Mouse (Mus musculus) ovary, postnatal 14 days (tissue): ENCODE results near the gene Anxa6.
"Not testable (repeated sequence)": the region's sequence is repeated elsewhere in the genome, so short reads cannot be mapped to it uniquely, and the experiment has no call there.

ENCODE experiments used
- DNase-seq: peaks from one replicate; pipeline ENCODE4 v3.0.0; 2022; ENCODE audit warnings: low spot score

Anxa6 gene

DNA sequence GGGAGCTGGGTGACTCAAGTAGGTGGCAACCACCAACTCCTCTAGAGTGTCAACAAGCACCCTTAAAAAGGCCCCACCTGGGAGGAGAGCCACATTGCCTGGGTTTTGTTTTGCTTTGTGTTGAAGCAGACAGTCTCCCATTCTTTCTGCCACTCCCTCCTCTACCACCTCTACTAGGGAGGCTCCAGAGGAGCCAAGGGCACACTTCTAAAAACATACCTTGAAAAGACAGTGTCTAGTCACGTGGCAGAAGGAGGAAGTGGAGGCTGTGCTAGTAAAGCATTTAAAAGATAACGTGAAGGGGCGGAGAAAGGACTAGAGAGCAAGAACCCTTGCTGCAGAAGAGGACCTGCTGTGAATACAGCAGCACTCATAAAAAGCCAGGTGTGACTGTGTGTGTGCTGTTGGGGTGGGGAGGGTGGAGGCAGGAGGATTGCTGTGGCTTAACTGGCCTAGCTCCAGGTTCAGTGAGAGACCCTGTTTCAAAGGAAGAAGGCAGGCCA, 74.6 kb downstream of the Anxa6 start:
- no peak for DNase-seq

DNA sequence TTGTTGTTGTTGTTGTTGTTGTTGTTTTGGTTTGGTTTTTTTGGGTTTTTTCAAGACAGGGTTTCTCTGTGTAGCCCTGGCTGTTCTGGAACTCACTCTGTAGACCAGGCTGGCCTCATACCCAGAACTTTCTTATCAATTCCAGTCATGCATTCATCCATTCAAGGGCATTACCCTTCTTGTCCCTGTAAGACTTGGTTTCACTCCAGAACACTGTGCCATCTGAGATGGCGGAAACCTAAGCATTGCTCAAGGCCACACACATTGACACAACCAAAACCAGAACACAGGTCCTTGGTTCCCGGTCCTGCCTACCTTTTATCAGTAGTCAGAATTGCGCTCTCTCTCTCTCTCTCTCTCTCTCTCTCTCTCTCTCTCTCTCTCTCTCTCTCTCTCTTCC, 75.5 kb downstream of the Anxa6 start:
- not testable (repeated sequence) for DNase-seq

DNA sequence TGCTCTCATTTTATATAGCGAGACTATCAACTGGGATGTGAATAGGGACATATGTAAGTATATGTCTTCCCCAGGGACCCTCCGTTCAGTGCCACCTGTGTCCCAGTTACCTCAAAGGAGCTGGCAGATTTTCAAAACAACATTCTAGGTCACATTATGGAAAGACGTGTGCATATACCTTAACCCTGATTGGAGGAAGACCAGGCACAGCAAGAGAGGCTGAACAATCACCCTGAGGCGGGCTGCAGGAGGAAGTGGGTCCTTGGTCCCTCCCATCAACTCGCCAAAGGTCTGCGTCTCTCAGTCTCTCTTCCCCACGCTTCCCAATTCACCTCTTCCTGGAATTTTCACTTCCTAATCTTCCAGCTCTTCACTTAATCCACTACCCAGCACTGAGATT, 76.3 kb downstream of the Anxa6 start:
- no peak for DNase-seq

DNA sequence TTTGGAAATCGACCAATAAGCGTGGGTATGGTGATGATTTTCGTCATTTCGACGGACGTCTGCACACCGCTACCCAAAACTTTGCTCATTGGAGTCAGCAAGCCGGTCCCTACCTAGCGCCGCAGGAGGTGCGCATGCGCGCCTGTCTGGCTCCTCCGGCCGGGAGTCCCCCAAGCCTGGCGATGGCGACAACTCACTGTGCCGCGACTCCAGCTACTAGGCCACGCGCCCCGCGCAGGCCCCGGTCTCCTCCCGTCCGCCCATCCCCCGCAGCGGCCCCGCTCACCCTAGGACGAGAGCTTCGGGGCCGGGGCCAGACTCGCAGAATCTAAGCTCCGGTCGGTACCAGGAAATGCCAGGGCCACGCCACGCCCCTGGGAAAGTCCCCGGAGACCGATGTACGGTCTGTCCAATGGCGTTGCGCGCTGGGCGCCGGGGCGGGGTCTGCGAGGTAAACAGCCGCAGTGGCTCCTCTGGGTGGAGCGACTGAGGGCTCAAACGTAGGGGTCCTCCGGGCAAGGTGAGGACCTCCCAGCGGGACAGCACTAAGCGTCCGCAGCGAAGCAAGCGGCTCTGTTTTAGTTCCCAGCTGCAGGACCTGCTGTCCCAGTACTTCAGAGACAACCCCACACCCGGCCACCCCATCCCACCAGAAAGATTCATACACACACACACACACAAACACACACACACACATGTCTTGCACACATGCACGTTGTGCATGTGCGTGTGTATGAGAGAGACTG, 77.3 kb downstream of the Anxa6 start:
- DNase-seq: peak; percentile 98

DNA sequence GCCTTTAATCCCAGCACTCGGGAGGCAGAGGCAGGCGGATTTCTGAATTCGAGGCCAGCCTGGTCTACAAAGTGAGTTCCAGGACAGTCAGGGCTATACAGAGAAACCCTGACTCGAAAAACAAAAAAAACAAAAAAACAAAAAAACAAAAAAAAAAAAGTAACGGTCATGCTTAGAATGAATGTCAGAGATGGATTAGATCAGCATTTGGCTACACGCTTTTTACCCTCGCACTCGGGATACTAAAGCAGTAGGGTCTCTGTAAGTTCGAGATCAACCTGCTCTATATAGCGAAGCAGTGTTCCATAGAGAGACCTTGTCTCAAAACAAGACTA, 77.9 kb downstream of the Anxa6 start:
- DNase-seq: not testable (repeated sequence)

DNA sequence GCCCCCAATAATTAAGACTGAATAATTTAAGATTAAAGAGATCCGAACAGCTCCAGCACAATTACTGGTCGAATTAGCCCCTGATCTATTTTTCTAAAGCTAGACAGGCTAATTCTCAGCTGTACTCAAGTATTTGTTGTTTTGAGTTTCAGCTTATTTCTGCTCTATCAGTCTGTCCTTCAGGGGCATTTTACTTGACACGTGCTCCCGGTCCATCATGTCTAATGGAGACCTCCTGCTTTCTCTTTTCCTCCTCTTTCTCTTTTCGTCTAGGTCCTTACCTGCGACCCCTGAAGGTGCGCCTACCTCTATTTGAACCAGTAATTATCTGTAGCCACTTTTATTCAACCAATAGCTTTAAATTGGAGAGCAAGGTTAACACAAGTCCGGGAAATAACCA, 78.5 kb downstream of the Anxa6 start:
- no peak for DNase-seq

DNA sequence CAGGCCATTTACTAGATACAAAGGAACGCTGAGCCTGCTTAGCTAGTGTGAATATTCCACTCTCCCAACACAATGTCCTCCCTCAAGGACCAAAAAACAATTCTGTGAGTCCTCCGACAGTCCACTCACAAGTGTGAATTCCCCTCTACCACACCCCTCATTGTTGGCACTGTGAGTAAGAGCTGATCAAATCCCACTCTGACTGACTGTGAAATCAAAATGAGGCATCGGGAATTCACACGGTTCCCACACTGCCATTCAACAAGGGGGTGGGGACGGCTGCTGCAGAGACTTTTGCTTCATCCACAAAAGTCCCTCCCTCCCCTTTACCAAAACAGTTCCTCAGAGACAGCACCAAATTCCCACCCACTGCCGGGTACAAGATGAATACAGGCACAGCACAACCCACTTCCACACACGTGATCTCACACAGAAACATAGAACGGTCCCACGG, 79.2 kb downstream of the Anxa6 start:
- DNase-seq: no peak

DNA sequence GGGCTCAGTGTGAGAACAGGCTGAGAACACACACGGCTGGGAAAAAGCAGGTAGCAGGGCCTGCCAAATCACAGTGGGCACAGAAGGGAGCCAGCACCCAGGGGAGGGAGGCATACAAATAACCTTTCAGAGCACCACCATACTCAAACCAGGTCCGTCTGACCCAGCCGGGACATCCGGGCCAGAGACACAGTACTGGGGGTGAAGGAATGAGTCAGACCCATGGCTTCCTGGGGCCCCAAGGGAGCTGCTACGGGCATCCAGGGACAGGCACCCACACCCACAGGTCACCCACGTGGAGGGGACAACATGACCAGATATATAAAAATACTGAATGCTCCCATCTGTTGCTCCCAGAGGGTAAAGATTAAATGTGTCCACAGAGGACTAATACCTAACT, 80.6 kb downstream of the Anxa6 start:
- no peak for DNase-seq

DNA sequence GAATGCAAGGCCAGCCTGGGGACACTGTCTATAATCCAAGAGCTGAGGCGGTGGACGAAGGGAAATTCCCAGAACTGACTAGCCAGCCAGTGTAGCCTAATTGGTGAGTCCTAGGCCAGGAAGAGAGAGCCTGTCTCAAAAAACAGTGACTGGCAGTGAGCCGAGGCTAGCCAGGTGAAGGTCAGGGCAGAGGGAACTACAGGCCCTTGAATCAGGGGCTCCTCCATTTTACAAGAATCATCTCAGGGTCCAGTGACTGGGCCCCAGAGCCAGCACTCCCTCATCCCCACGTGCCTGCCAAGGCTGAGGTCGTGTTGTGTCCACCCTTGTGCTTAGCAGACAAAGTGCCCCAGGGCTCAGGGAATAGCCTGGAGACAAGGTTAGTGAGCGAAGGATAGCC, 82.6 kb downstream of the Anxa6 start:
- DNase-seq: no peak

DNA sequence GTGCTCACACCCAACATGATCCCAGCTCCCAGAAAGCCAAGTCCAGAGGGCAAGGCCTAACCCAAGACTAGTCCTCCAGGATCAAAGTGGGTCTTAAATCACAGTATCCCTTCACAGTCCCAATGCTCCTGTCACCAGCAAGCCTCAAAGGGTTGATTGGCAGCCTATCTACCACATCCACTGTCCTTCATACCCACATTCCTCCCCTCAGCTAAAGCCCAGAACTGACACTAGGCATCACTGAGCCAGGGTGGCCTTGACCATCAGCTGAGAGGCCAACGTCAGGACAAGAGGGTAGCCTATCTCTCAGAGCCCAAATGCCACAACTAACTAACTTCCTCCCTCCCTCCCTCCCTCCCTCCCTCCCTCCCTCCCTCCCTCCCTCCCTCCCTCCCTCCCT, 83.5 kb downstream of the Anxa6 start:
- DNase-seq: no peak

DNA sequence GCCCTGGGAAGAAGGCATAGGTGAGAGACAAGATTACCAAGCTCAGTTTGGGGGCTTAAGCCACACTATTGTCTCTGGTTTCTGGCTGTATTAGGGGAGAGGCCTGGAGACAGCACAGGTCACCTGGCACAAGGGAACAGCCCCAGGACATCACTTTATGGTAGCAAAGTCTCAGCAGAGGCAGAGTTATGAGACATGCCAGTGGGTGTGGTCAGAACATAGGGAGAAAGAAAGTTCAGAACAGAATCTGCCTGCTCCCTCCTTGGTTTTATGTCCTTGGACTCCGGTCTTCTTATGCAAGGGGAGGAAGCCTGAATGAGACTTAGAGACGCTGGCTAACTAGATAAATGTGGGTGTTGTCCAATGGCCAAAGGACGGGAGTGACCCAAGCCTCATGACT, 88.5 kb downstream of the Anxa6 start:
- no peak for DNase-seq

DNA sequence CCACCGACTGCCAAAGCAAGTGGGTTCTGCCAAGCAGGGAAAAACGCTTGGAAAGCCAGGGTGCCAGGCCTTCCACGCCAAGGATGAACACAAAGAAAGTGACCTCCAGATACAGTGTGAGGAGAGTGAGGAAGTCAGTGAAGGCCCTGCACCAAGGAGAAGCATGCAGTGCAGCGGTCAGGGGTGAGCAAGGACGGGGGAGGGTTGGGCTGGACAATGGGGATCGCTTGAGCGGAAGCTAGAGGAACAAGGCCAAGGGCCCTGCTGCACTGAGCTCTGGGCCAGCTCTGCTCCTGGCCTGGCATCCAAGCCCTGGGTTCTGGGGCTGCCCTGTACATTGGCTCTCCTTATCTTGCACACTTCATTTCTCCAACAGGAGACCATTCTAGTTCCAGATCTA, 93.2 kb downstream of the Anxa6 start:
- no peak for DNase-seq

DNA sequence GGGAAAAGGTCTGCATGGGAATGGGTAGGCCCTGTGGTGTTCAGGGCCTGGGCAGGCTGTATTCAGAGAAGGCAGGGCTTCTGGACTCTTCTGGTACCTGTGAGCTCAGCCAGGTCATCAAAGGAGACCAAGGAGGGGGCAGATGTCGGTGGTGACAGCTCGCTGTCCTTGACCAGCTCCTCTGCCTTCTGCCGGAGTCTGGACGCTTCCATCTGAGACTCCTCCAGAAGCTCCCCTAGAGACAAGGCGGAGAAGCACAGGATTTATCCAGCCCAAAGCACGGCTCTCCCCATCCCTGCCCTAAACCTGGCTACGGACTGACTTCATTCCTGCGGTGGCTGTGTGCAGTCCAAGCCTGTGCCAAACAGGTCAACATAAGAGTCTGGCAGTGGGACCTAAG, 93.7 kb downstream of the Anxa6 start:
- DNase-seq: no peak

DNA sequence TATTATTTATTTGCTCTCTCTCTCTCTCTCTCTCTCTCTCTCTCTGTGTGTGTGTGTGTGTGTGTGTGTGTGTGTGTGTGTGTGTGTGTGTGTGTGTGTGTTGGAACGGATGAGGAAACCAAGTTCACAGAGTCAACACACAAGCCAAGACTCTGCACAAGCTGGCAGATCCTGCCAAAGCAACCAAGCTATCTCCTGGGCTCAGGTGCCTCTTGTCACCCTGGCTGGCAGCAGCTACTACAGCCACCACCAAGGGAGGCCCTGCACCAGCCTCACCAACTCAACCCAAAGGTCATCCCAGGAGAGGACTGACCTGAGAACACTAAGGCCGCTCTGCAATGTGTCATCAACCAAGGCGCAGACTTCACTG, 96.5 kb downstream of the Anxa6 start:
- no peak for DNase-seq

DNA sequence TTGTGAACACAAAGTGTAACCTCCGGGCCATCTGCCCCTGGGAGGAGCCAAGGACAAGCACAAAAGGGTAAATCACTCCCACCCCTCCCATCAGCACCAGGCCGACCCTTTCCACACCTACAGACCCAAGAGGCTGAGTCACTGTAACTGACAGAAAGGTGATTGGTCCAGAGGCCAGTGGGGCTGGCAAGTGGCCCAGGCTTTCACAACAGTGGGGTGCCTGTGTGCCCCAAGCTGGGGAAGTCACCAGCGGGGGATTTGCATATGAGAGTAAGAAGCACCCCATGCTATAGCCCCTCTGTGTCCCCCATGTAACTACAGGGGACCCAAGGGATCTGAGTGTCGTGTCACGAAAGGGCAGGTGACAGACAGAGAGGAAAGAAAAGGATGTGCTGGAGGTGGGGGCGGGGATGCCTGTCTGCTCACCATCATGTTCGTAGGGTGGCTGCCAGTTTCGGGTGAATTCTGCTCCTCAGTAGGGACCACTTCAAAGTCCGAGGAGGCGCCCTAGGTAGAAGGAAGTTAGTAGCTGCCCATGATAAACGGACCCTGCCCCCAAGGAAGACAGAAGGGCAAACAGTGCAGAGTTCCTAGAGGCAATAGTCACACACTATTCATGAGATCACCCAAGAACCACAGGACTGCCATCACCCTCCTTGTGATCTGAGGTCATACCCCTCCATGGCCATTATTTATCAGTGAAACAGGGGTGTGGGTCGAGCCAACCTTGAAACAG, 97.0 kb downstream of the Anxa6 start:
- DNase-seq: no peak

DNA sequence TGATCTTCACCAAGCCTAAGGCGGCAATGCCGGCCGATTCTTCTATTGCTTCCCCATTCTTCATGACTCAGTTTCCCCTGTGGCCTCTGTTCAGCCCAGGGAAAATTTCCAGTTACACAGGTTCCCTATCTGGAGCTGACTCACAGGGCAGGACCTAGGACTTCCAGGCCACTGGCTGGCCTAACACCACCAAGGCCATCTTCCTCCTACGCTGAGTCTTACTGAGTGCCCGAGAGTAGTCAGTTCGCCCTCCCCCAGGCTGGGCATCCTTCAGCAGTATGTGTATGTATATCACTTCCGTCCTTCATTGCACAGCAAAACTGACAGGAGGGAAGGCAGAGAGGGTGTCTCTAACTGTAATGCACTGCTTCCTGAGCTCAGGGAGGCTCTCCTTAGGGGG, 99.0 kb downstream of the Anxa6 start:
- no peak for DNase-seq

DNA sequence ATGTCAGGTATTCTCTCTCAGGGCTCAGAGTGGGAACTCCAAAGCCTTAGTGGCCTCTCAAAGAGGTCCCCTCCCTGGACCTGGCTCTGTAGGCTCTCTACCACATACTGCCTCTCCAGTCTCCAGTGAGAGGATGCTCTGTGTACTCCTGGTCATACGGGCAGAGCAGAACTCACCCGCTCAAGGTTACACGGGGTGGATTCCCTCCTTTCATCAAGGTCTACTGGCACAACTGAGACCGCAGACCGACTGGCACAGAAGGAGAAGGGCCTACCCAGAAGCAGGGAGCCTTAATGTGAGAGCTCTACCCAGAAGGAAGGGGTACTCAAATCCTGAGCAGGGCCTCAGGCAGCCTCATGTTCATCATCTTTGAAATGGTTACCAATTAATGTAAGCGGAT, 100.7 kb downstream of the Anxa6 start:
- DNase-seq: no peak

DNA sequence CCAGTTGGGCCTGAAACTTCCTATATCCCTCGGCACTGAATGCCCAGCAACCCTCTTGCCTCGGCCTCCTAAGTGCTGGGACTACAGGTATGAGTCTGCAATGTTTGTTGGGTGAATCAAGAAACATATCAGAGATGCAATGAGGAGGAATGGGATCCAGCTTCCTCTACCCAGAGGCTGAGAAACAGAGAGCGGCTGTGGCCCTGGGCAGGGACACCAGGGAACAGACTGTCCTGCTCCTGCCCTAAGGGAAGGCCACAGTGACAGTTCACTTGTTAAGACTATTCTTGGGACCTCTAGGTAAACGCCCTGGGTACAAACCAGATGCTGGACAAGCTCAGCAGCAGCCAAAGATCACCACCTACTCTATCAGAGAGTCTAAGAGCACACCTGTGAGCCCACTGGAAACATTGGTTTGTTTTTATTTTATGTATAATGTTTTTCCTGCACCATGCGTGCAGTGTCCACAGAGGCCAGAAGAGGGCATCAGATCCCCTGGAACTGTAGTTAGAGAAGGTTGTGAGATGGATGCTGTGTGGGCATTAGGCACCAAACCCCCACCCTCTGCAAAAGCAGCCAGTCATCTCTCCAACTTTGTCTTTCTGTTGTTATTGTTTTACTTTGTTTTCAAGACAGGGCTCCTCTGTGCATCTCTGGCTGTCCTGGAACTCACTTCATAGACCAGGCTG, 101.7 kb downstream of the Anxa6 start:
- peak; percentile 44 for DNase-seq

DNA sequence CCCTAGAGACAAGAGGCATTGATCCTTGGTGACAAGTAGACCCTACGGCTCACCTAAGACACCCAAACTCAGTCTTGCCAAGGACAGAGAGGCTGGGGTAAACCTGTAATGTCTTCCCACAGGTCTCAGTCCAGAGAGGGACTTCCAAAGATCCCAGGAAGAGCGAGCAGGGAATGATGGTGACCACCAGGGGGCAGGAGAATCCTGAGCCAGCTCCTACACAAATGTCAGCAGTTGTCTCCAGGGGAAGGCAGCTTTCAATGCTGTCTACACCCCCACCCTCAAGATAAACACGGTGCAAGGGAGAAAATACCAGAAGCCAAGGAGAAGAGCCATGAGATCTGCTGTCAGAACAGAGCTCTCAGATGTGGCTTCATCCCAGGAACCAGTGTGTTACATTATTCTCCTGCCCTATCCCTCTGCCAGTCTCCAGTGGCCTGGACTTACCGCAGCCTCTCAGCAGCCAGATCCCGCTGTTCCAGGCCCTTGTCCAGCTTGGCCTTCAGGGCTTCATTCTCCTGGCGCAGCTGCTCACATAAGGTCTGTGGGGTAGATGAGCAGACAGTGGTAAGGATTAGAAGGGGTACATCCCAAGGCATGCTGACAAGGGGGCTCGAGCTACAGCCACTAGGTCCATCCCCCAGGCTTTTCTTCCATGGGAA, 102.8 kb downstream of the Anxa6 start:
- DNase-seq: peak; percentile 45

DNA sequence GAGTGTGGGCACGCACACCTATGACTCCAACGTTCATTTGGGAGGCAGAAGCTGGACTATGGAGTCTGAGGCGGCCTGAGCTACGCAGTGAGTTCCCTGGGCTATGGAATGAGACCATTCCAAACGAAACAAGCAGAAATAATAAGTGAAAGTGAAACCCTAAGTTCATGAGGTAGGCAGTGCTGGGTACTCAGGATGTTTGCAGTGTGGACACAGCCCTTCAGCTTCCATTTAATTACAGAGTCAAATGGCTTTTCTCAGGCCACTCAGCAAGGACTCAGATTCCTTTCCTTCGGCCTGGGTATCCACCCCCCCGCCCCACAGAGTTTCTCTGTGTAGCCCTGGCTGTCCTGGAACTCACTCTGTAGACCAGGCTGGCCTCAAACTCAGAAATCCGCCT, 103.5 kb downstream of the Anxa6 start:
- DNase-seq: no peak

DNA sequence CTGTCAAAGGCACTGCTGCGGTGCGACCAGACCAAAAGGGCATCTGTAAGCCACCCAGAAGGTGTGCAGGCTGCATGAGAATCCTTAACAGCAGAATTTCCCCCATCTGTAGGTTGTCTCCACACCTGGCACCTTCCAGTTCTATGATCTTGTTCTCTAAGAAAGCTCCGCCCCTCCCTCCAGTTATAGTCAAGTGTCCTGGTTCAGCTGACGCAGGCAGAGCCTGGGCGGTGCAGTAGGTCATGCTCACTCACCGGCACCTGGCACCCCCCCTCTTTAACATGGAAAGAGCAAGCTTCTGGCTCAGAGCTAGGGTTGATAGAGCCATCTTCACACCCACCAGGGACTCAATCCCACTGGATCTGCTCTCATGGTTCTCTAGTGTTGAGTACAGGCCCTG, 104.0 kb downstream of the Anxa6 start:
- no peak for DNase-seq
